Mouse (Mus musculus) forebrain, embryonic 14.5 days (tissue): Measurements from ENCODE around the gene Atg3. TPM values are rescaled to one million over a fixed set of nuclear protein-coding genes. Genes with fewer than 3 reads are reported as not detected.

Experiments
- ATAC-seq: fragments of 200-750 bp; cut with Nextera tagmentation; 2 replicates; pipeline ENCODE4 v1.8.0; 2017; ENCODE audit warnings: mild to moderate bottlenecking, moderate library complexity
- DNase-seq: peaks from one replicate; pipeline ENCODE4 v3.0.0-alpha.2; 2015; ENCODE audit warnings: low spot score
- H3K27ac ChIP-seq: fragments of 300-500 bp; sonication (generic); 2 replicates; pipeline ENCODE4 v1.5.1; 2014; ENCODE audit warnings: low read depth, mild to moderate bottlenecking, control low read depth, low read length, moderate library complexity
- H3K27me3 ChIP-seq: fragments of 300-500 bp; sonication (generic); replicated peaks from 2 replicates; pipeline ENCODE4 v1.6.1; 2014; ENCODE audit warnings: low read length, control low read depth, mixed read lengths; ENCODE audit not compliant: control insufficient read depth, insufficient read depth
- H3K36me3 ChIP-seq: fragments of 300-500 bp; sonication (generic); 2 replicates; pipeline ENCODE4 v1.6.1; 2014; ENCODE audit warnings: low read length, control low read depth; ENCODE audit not compliant: control insufficient read depth, insufficient read depth
- H3K4me1 ChIP-seq: fragments of 300-500 bp; sonication (generic); 2 replicates; pipeline ENCODE4 v1.6.1; 2014; ENCODE audit warnings: antibody characterized with exemption, low read length, control low read depth; ENCODE audit not compliant: control insufficient read depth, insufficient read depth
- H3K4me2 ChIP-seq: fragments of 300-500 bp; sonication (generic); 2 replicates; pipeline ENCODE4 v1.6.1; 2014; ENCODE audit warnings: mild to moderate bottlenecking, control low read depth, low read length
- H3K4me3 ChIP-seq: fragments of 300-500 bp; sonication (generic); 2 replicates; pipeline ENCODE4 v1.5.1; 2014; ENCODE audit warnings: low read depth, low read length, control low read depth
- H3K9ac ChIP-seq: fragments of 300-500 bp; sonication (generic); 2 replicates; pipeline ENCODE4 v1.6.1; 2014; ENCODE audit warnings: mild to moderate bottlenecking, low read length, control low read depth, moderate library complexity
- H3K9me3 ChIP-seq: fragments of 300-500 bp; sonication (generic); replicated peaks from 2 replicates; pipeline ENCODE4 v1.6.1; 2016; ENCODE audit warnings: low read length, control low read depth, mixed read lengths; ENCODE audit not compliant: control insufficient read depth
- WGBS: fragments of 180-500 bp; shearing (Covaris S2); extraction: QIAGEN DNeasy Blood & Tissue Kit; methylation state at CpG from one replicate; pipeline ENCODE4 v1.1.7; 2014; 5-methylcytosine and 5-hydroxymethylcytosine counted together
- polyA plus RNA-seq: library from polyadenylated mRNA; unstranded; fragments of >200 nt; fragmentation: Nextera tagmentation; extraction: Ambion mirVana; gene quantifications from 2 replicates; pipeline ENCODE4 v1.2.1, GENCODE M21; 2014

The Atg3 gene
- polyA plus RNA-seq, 1 experiment from 2014 or later: 41.2 TPM

- no peaks in the 10 kb centered on the region for H3K9me3 ChIP-seq
- H3K4me1 ChIP-seq: no peaks in the 10 kb centered on the region
- H3K4me2 ChIP-seq: no peak overlapping the region
- H3K27me3 ChIP-seq: no peaks in the 10 kb centered on the region
- no peak overlapping the region for H3K9ac ChIP-seq
- WGBS: 95% methylated on average over 5 of the region's 5 CpGs
- DNase-seq: no peak
- H3K4me3 ChIP-seq: no peak overlapping the region
- no peak for ATAC-seq
- no peak overlapping the region for H3K27ac ChIP-seq
- H3K36me3 ChIP-seq: peaks cover 59% of the 10 kb centered on the region
These were observed 16.9 kb upstream of the Atg3 start for GRCm38 (mm10) chr16:45141711-45142110.

- 99% methylated on average over 5 of the region's 5 CpGs for WGBS
- H3K27me3 ChIP-seq: no peaks in the 10 kb centered on the region
- no peaks in the 10 kb centered on the region for H3K4me1 ChIP-seq
- no peak for DNase-seq
- no peak for ATAC-seq
- H3K9me3 ChIP-seq: no peaks in the 10 kb centered on the region
- H3K27ac ChIP-seq: no peak overlapping the region
- H3K36me3 ChIP-seq: peaks cover 67% of the 10 kb centered on the region
- H3K4me2 ChIP-seq: no peak overlapping the region
- H3K4me3 ChIP-seq: no peak overlapping the region
- H3K9ac ChIP-seq: no peak overlapping the region
These were observed 16.0 kb upstream of the Atg3 start for GRCm38 (mm10) chr16:45142565-45142964.

GRCm38 (mm10) chr16:45145119-45145518 lies 13.5 kb upstream of the Atg3 start:
- no peaks in the 10 kb centered on the region for H3K27me3 ChIP-seq
- H3K4me1 ChIP-seq: no peaks in the 10 kb centered on the region
- ATAC-seq (no peak), DNase-seq (no peak)
- H3K36me3 ChIP-seq: peaks cover 78% of the 10 kb centered on the region
- H3K4me2 ChIP-seq: no peak overlapping the region
- 97% methylated on average over 6 of the region's 6 CpGs for WGBS
- no peaks in the 10 kb centered on the region for H3K9me3 ChIP-seq
- H3K4me3 ChIP-seq: no peak overlapping the region
- no peak overlapping the region for H3K27ac ChIP-seq
- no peak overlapping the region for H3K9ac ChIP-seq

- ATAC-seq (no peak), DNase-seq (no peak)
- Histone ChIP-seq H3K27me3 (no peaks in the 10 kb centered on the region), H3K4me3 (no peak overlapping the region), H3K4me2 (no peak overlapping the region), H3K36me3 (peaks cover 75% of the 10 kb centered on the region), H3K9ac (no peak overlapping the region), H3K9me3 (no peaks in the 10 kb centered on the region), H3K27ac (no peak overlapping the region), H3K4me1 (no peaks in the 10 kb centered on the region)
- 95% methylated on average over 10 of the region's 10 CpGs for WGBS
These were observed 10.0 kb upstream of the Atg3 start for GRCm38 (mm10) chr16:45148488-45149082.

- Histone ChIP-seq H3K36me3 (peaks cover 32% of the 10 kb centered on the region), H3K9me3 (no peaks in the 10 kb centered on the region), H3K4me1 (peaks cover 11% of the 10 kb centered on the region), H3K4me3 (no peak overlapping the region), H3K9ac (no peak overlapping the region), H3K27me3 (no peaks in the 10 kb centered on the region), H3K27ac (no peak overlapping the region), H3K4me2 (no peak overlapping the region)
- ATAC-seq (no peak), DNase-seq (no peak)
- WGBS: 81% methylated on average over 3 of the region's 3 CpGs
These were observed 3.8 kb upstream of the Atg3 start for GRCm38 (mm10) chr16:45154741-45155250.

GRCm38 (mm10) chr16:45158136-45158521 lies 456 bp upstream of the Atg3 start:
- DNase-seq (peak; percentile 82), ATAC-seq (peak; percentile 76)
- H3K4me1 ChIP-seq: peaks cover 13% of the 10 kb centered on the region
- H3K27ac ChIP-seq: peak overlapping the region; percentile 86
- H3K9ac ChIP-seq: peak overlapping the region; percentile 79
- peak overlapping the region; percentile 77 for H3K4me3 ChIP-seq
- no peaks in the 10 kb centered on the region for H3K27me3 ChIP-seq
- H3K36me3 ChIP-seq: peaks cover 7% of the 10 kb centered on the region; the same call in 1 of the 2 replicates
- under 1% methylated on average over 20 of the region's 20 CpGs for WGBS
- peak overlapping the region; percentile 61 for H3K4me2 ChIP-seq
- no peaks in the 10 kb centered on the region for H3K9me3 ChIP-seq

GRCm38 (mm10) chr16:45159389-45159716 lies 768 bp downstream of the Atg3 start:
- peak overlapping the region; percentile 61 for H3K4me2 ChIP-seq
- H3K27me3 ChIP-seq: no peaks in the 10 kb centered on the region
- H3K27ac ChIP-seq: peak overlapping the region; percentile 86; the same call in 1 of the 2 replicates
- peak overlapping the region; percentile 77 for H3K4me3 ChIP-seq
- 8% methylated on average over 11 of the region's 11 CpGs for WGBS
- H3K9ac ChIP-seq: peak overlapping the region; percentile 84
- no peak for DNase-seq
- no peak for ATAC-seq
- H3K36me3 ChIP-seq: peaks cover 3% of the 10 kb centered on the region; the same call in 1 of the 2 replicates
- H3K9me3 ChIP-seq: no peaks in the 10 kb centered on the region
- peaks cover 13% of the 10 kb centered on the region for H3K4me1 ChIP-seq

- 79% methylated on average over 2 of the region's 2 CpGs for whole genome bisulfite sequencing
- ATAC-seq: no peak
- no peak overlapping the region for H3K27ac ChIP-seq
These were observed 20.0 kb downstream of the Atg3 start for GRCm38 (mm10) chr16:45178552-45178951.

GRCm38 (mm10) chr16:45181824-45182223 lies 23.2 kb downstream of the Atg3 start:
- no peak overlapping the region for H3K4me2 ChIP-seq
- no peaks in the 10 kb centered on the region for H3K9me3 ChIP-seq
- H3K36me3 ChIP-seq: peaks cover 17% of the 10 kb centered on the region
- H3K9ac ChIP-seq: no peak overlapping the region
- no peaks in the 10 kb centered on the region for H3K4me1 ChIP-seq
- H3K27ac ChIP-seq: no peak overlapping the region
- WGBS: 96% methylated on average over 5 of the region's 5 CpGs
- no peak for ATAC-seq
- no peaks in the 10 kb centered on the region for H3K27me3 ChIP-seq
- H3K4me3 ChIP-seq: no peak overlapping the region
- no peak for DNase-seq

More at GRCm38 (mm10) chr16:45178552-45178951, 20.0 kb downstream of the Atg3 start:
- Histone ChIP-seq H3K36me3 (peaks cover 9% of the 10 kb centered on the region), H3K4me3 (no peak overlapping the region), H3K27me3 (no peaks in the 10 kb centered on the region), H3K4me2 (no peak overlapping the region), H3K9ac (no peak overlapping the region), H3K9me3 (no peaks in the 10 kb centered on the region), H3K4me1 (no peaks in the 10 kb centered on the region)
- DNase-seq: no peak
